10 mouse cellular contexts compared by ENCODE assay signal in the genomic region with DNA sequence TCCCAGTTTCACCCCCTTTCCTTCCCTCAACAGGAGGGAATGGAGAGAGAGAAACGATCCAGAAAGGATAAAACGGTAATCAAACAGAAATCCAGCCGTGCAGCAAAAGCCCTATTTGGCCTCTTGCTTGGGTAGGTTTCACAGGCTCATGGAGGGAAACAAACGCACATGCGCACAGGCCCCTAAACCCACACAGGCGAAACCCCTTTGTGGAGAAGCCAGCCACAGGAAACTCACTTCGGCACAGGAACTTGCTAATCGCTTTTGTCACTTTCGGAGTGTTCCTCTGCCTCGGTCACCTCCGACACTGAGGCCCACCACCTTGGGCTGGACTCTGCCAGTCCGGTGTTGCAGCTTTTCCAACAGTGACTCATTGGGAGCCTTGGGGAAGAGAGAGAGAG. TPM values are rescaled to one million over a fixed set of nuclear protein-coding genes. Genes with fewer than 3 reads are reported as not detected.
DNase-seq lines count a peak whose midpoint lies in the region; ATAC-seq and TF ChIP-seq lines count a peak whose summit lies in the region.
"Had no signal": no experiment of that assay in that cellular context is flagged by ENCODE, and none has a peak within 500 bp of the region (broad histone marks: within the 10 kb centered on the region; RNA-seq: fewer than 3 reads in every experiment).

No protein-coding gene starts in this region.

- WGBS in liver, embryonic 13.5 days (ENCODE audit: insufficient replicate concordance): 20% methylated on average over 12 of the region's 12 CpGs
- WGBS in midbrain, postnatal 0 days: 86% methylated on average over 12 of the region's 12 CpGs

- H3K27me3 ChIP-seq in erythroblast, embryonic 14.5 days (ENCODE audit: control insufficient read depth): no peaks in the 10 kb centered on the region
- no peaks in the 10 kb centered on the region for H3K27me3 ChIP-seq in liver, embryonic 13.5 days
- H3K27me3 ChIP-seq in midbrain, postnatal 0 days (ENCODE audit: insufficient read depth, low read length): no peaks in the 10 kb centered on the region
- H3K27me3 ChIP-seq: midbrain, embryonic 12.5 days; Patski had no signal

- H3K9me3 ChIP-seq in erythroblast, embryonic 14.5 days (ENCODE audit: control insufficient read depth, low read length): no peaks in the 10 kb centered on the region
- H3K9me3 ChIP-seq in liver, embryonic 13.5 days (replicated peaks): no peaks in the 10 kb centered on the region
- H3K9me3 ChIP-seq in midbrain, postnatal 0 days (ENCODE audit: low read length): no peaks in the 10 kb centered on the region
- H3K9me3 ChIP-seq: midbrain, embryonic 12.5 days had no signal

- no peaks in the 10 kb centered on the region for H3K36me3 ChIP-seq in erythroblast, embryonic 14.5 days (ENCODE audit: control insufficient read depth)
- no peaks in the 10 kb centered on the region for H3K36me3 ChIP-seq in liver, embryonic 13.5 days
- no peaks in the 10 kb centered on the region for H3K36me3 ChIP-seq in midbrain, postnatal 0 days (ENCODE audit: insufficient read depth, low read length)
- H3K36me3 ChIP-seq: midbrain, embryonic 12.5 days had no signal

- no peak for ATAC-seq in liver, embryonic 13.5 days (ENCODE audit: low read depth)
- no peak for ATAC-seq in frontal cortex, adult (ENCODE audit: low TSS enrichment)
- no peak for ATAC-seq in midbrain, postnatal 0 days (ENCODE audit: low FRiP score)
- ATAC-seq: Patski had no signal

- peak; percentile 33 for DNase-seq in layer of hippocampus, adult 11-12 months (ENCODE audit: low spot score)
- DNase-seq in layer of hippocampus, adult 8-10 months (ENCODE audit: low spot score in 2 of 2): no peak
- peak; percentile 22 for DNase-seq in liver, embryonic 13.5 days
- DNase-seq in spleen, adult 18-20 months: peak; percentile 79 to 81
- DNase-seq in ovary, postnatal 10 days (ENCODE audit: low spot score): no peak
- no peak for DNase-seq in midbrain, postnatal 0 days (ENCODE audit: low spot score)

- H3K27ac ChIP-seq in liver, embryonic 13.5 days: no peak overlapping the region
- H3K27ac ChIP-seq in midbrain, postnatal 0 days (ENCODE audit: low read depth, low read length): no peak overlapping the region
- H3K27ac ChIP-seq: midbrain, embryonic 12.5 days had no signal

- TF ChIP-seq CTCF in midbrain, postnatal 0 days (IDR thresholded peaks at IDR 0.05): no peak

- H3K9ac ChIP-seq in liver, embryonic 13.5 days: no peak overlapping the region
- no peak overlapping the region for H3K9ac ChIP-seq in midbrain, postnatal 0 days (replicated peaks; ENCODE audit: low read length, poor library complexity, severe bottlenecking)
- H3K9ac ChIP-seq: midbrain, embryonic 12.5 days had no signal

- peaks cover 3% of the 10 kb centered on the region for H3K4me1 ChIP-seq in erythroblast, embryonic 14.5 days (ENCODE audit: control insufficient read depth)
- H3K4me1 ChIP-seq in liver, embryonic 13.5 days (replicated peaks): peaks cover 18% of the 10 kb centered on the region
- H3K4me1 ChIP-seq in midbrain, postnatal 0 days (ENCODE audit: insufficient read depth, low read length): no peaks in the 10 kb centered on the region
- H3K4me1 ChIP-seq: midbrain, embryonic 12.5 days had no signal

- H3K4me3 ChIP-seq in erythroblast, embryonic 14.5 days (replicated peaks): peak overlapping the region; percentile 32
- peak overlapping the region; percentile 33 for H3K4me3 ChIP-seq in liver, embryonic 13.5 days (replicated peaks)
- no peak overlapping the region for H3K4me3 ChIP-seq in midbrain, postnatal 0 days (ENCODE audit: low read depth, low read length)
- H3K4me3 ChIP-seq: midbrain, embryonic 12.5 days had no signal

- H3K4me2 ChIP-seq in liver, embryonic 13.5 days: peak overlapping the region; percentile 35
- no peak overlapping the region for H3K4me2 ChIP-seq in midbrain, postnatal 0 days (ENCODE audit: low read depth, low read length, poor library complexity, severe bottlenecking)
- H3K4me2 ChIP-seq: midbrain, embryonic 12.5 days had no signal

RNA-seq across cellular contexts. Expression of gene Rhoh, which starts 2.3 kb away (rescaled TPM):
- 1 to 10 TPM in 3 of 4 experiments, under 1 TPM in 1; 0.94 to 3.7 (median 1.8) TPM for total RNA-seq in layer of hippocampus, adult 8-10 months (2022)
- polyA plus RNA-seq in erythroblast, embryonic 14.5 days (2012): not detected in 2 replicates
- 1.6 and 1.7 TPM in 2 replicates for polyA plus RNA-seq in liver, embryonic 13.5 days (2015; fragmentation: Nextera tagmentation; extraction: Ambion mirVana)
- 0.33 and 1.5 TPM in 2 replicates for total RNA-seq in midbrain, postnatal 0 days (2014; rRNA removed)
- polyA plus RNA-seq in midbrain, postnatal 0 days (2015; fragmentation: Nextera tagmentation; extraction: Ambion mirVana): 0.38 and 0.51 TPM in 2 replicates

Comparison
In these comparisons a context has a peak if more than half of its experiments do, and no peak if none do; other contexts are left out.
1. DNase-seq: peak in layer of hippocampus, adult 11-12 months (single experiment), liver, embryonic 13.5 days (single experiment) and spleen, adult 18-20 months (2 of 2); none in layer of hippocampus, adult 8-10 months (0 of 2), ovary, postnatal 10 days (single experiment) and midbrain, postnatal 0 days (single experiment).